Mouse (Mus musculus) limb, embryonic 13.5 days (tissue): Measurements from ENCODE around the gene Heatr1. TPM values are rescaled to one million over a fixed set of nuclear protein-coding genes. Genes with fewer than 3 reads are reported as not detected.
"Not testable (repeated sequence)": the region's sequence is repeated elsewhere in the genome, so short reads cannot be mapped to it uniquely, and the experiment has no call there.

ENCODE experiments used
- ATAC-seq: fragments of 200-750 bp; cut with Nextera tagmentation; 2 replicates; pipeline ENCODE4 v1.8.0; 2017; ENCODE audit warnings: low read depth, moderate number of reproducible peaks, moderate TSS enrichment; ENCODE audit not compliant: low FRiP score
- H3K27ac ChIP-seq: fragments of 300-500 bp; sonication (generic); 2 replicates; pipeline ENCODE4 v1.5.1; 2015; ENCODE audit warnings: inconsistent platforms, mild to moderate bottlenecking, moderate library complexity
- H3K27me3 ChIP-seq: fragments of 300-500 bp; sonication (generic); 2 replicates; pipeline ENCODE4 v1.6.1; 2015; ENCODE audit warnings: mild to moderate bottlenecking, inconsistent platforms
- H3K36me3 ChIP-seq: fragments of 300-500 bp; sonication (generic); 2 replicates; pipeline ENCODE4 v1.6.1; 2015; ENCODE audit warnings: inconsistent platforms, mild to moderate bottlenecking, moderate library complexity
- H3K4me1 ChIP-seq: fragments of 300-500 bp; sonication (generic); 2 replicates; pipeline ENCODE4 v1.6.1; 2015; ENCODE audit warnings: inconsistent platforms
- H3K4me2 ChIP-seq: fragments of 300-500 bp; sonication (generic); replicated peaks from 2 replicates; pipeline ENCODE4 v1.6.1; 2015; ENCODE audit warnings: inconsistent platforms, mild to moderate bottlenecking, moderate library complexity
- H3K4me3 ChIP-seq: fragments of 300-500 bp; sonication (generic); 2 replicates; pipeline ENCODE4 v1.5.1; 2015; ENCODE audit warnings: moderate library complexity, mild to moderate bottlenecking, inconsistent platforms
- H3K9ac ChIP-seq: fragments of 300-500 bp; sonication (generic); 2 replicates; pipeline ENCODE4 v1.6.1; 2015; ENCODE audit warnings: mild to moderate bottlenecking, inconsistent platforms
- H3K9me3 ChIP-seq: fragments of 300-500 bp; sonication (generic); 2 replicates; pipeline ENCODE4 v1.6.1; 2016; ENCODE audit warnings: inconsistent platforms
- WGBS: fragments of 180-500 bp; shearing (Covaris S2); methylation state at CpG from one replicate; pipeline ENCODE4 v1.1.7; 2015; 5-methylcytosine and 5-hydroxymethylcytosine counted together
- polyA plus RNA-seq: library from polyadenylated mRNA; unstranded; fragments of >200 nt; fragmentation: Nextera tagmentation; extraction: Ambion mirVana; gene quantifications from 2 replicates; pipeline ENCODE4 v1.2.1, GENCODE M21; 2015

Gene Heatr1
- polyA plus RNA-seq, 1 experiment from 2014 or later, result 19.0 TPM

GRCm38 (mm10) chr13:12460443-12460842 lies 65.6 kb downstream of the Heatr1 start:
- peaks cover 15% of the 10 kb centered on the region for H3K36me3 ChIP-seq
- H3K27ac ChIP-seq, result peak overlapping the region; percentile 39; the same call in 1 of the 2 replicates
- H3K4me1 ChIP-seq, result peaks cover 12% of the 10 kb centered on the region
- WGBS, result 9% methylated on average over 8 of the region's 8 CpGs
- no peaks in the 10 kb centered on the region for H3K27me3 ChIP-seq
- H3K4me2 ChIP-seq, result peak overlapping the region; percentile 83
- peak overlapping the region; percentile 84 for H3K9ac ChIP-seq
- H3K9me3 ChIP-seq, result no peaks in the 10 kb centered on the region
- ATAC-seq, result no peak
- peak overlapping the region; percentile 75 for H3K4me3 ChIP-seq

- Histone ChIP-seq H3K36me3 (peaks cover 10% of the 10 kb centered on the region; the same call in 1 of the 2 replicates), H3K27me3 (no peaks in the 10 kb centered on the region), H3K4me1 (peaks cover 12% of the 10 kb centered on the region), H3K4me3 (peak overlapping the region; percentile 75), H3K4me2 (peak overlapping the region; percentile 83), H3K27ac (peak overlapping the region; percentile 39; the same call in 1 of the 2 replicates), H3K9me3 (no peaks in the 10 kb centered on the region), H3K9ac (peak overlapping the region; percentile 84)
- ATAC-seq, result peak; percentile 97
- WGBS, result under 1% methylated on average over 59 of the region's 59 CpGs
These were observed 66.3 kb downstream of the Heatr1 start for GRCm38 (mm10) chr13:12460881-12461729.

GRCm38 (mm10) chr13:12461730-12462119 lies 66.9 kb downstream of the Heatr1 start:
- ATAC-seq, result no peak; the same call in 1 of the 2 replicates
- Histone ChIP-seq H3K4me2 (peak overlapping the region; percentile 83), H3K4me1 (peaks cover 12% of the 10 kb centered on the region)

GRCm38 (mm10) chr13:12462623-12463022 lies 67.8 kb downstream of the Heatr1 start:
- no peak overlapping the region for H3K4me3 ChIP-seq
- no peaks in the 10 kb centered on the region for H3K27me3 ChIP-seq
- H3K27ac ChIP-seq, result no peak overlapping the region
- no peak overlapping the region for H3K9ac ChIP-seq
- H3K4me2 ChIP-seq, result no peak overlapping the region
- peaks cover 12% of the 10 kb centered on the region for H3K4me1 ChIP-seq
- H3K9me3 ChIP-seq, result no peaks in the 10 kb centered on the region
- no peaks in the 10 kb centered on the region; the same call in 1 of the 2 replicates for H3K36me3 ChIP-seq
- 81% methylated on average over 4 of the region's 4 CpGs for WGBS
- ATAC-seq, result no peak

More at GRCm38 (mm10) chr13:12461730-12462119, 66.9 kb downstream of the Heatr1 start:
- Histone ChIP-seq H3K9ac (peak overlapping the region; percentile 84), H3K9me3 (no peaks in the 10 kb centered on the region), H3K27ac (no peak overlapping the region; the same call in 1 of the 2 replicates), H3K4me3 (peak overlapping the region; percentile 75), H3K27me3 (no peaks in the 10 kb centered on the region), H3K36me3 (peaks cover 4% of the 10 kb centered on the region; the same call in 1 of the 2 replicates)
- WGBS, result 3% methylated on average over 7 of the region's 7 CpGs

GRCm38 (mm10) chr13:12464159-12464558 lies 69.3 kb downstream of the Heatr1 start:
- H3K9ac ChIP-seq, ATAC-seq, H3K4me3 ChIP-seq, H3K27me3 ChIP-seq, H3K36me3 ChIP-seq, H3K4me2 ChIP-seq, H3K9me3 ChIP-seq, H3K27ac ChIP-seq: not testable (repeated sequence)
- peaks cover 12% of the 10 kb centered on the region for H3K4me1 ChIP-seq
- WGBS, result 87% methylated on average over 6 of the region's 6 CpGs

GRCm38 (mm10) chr13:12464844-12465243 lies 70.0 kb downstream of the Heatr1 start, which contains the start of gene Lgals8:
Gene Lgals8 (minus strand): TSS chr13:12464944.
- H3K9ac ChIP-seq, result no peak within 1 kb of the TSS
- no peak within 1 kb of the TSS for H3K4me2 ChIP-seq
- H3K9me3 ChIP-seq, result no peaks in the 10 kb centered on the region
- peaks cover 11% of the 10 kb centered on the region for H3K4me1 ChIP-seq
- 82% methylated on average over 1 of the region's 1 CpGs for WGBS
- no peak within 1 kb of the TSS for H3K27ac ChIP-seq
- H3K4me3 ChIP-seq, result no peak within 1 kb of the TSS
- no peak for ATAC-seq
- no peaks in the 10 kb centered on the region for H3K27me3 ChIP-seq
- H3K36me3 ChIP-seq, result no peaks in the 10 kb centered on the region

- Histone ChIP-seq H3K4me1 (no peaks in the 10 kb centered on the region), H3K9ac (no peak overlapping the region), H3K36me3 (no peaks in the 10 kb centered on the region), H3K9me3 (no peaks in the 10 kb centered on the region), H3K27ac (no peak overlapping the region), H3K27me3 (no peaks in the 10 kb centered on the region), H3K4me2 (no peak overlapping the region), H3K4me3 (no peak overlapping the region)
- ATAC-seq, result no peak
- WGBS, result 83% methylated on average over 1 of the region's 1 CpGs
These were observed 73.7 kb downstream of the Heatr1 start for GRCm38 (mm10) chr13:12468488-12468887.

- no peaks in the 10 kb centered on the region for H3K4me1 ChIP-seq
- WGBS, result 41% methylated on average over 8 of the region's 8 CpGs
These were observed 79.0 kb downstream of the Heatr1 start for GRCm38 (mm10) chr13:12473724-12474378.

GRCm38 (mm10) chr13:12475239-12475638 lies 80.4 kb downstream of the Heatr1 start:
- WGBS, result 93% methylated on average over 6 of the region's 6 CpGs
- Histone ChIP-seq H3K27ac (no peak overlapping the region), H3K9ac (no peak overlapping the region), H3K36me3 (no peaks in the 10 kb centered on the region), H3K4me3 (no peak overlapping the region), H3K4me1 (no peaks in the 10 kb centered on the region), H3K27me3 (no peaks in the 10 kb centered on the region), H3K9me3 (no peaks in the 10 kb centered on the region), H3K4me2 (no peak overlapping the region)
- no peak for ATAC-seq

More at GRCm38 (mm10) chr13:12473724-12474378, 79.0 kb downstream of the Heatr1 start:
- H3K9ac ChIP-seq, result no peak overlapping the region
- no peaks in the 10 kb centered on the region for H3K9me3 ChIP-seq
- no peak overlapping the region for H3K4me3 ChIP-seq
- H3K4me2 ChIP-seq, result no peak overlapping the region
- peak; percentile 71 for ATAC-seq
- no peaks in the 10 kb centered on the region for H3K36me3 ChIP-seq
- H3K27ac ChIP-seq, result no peak overlapping the region
- no peaks in the 10 kb centered on the region for H3K27me3 ChIP-seq

- H3K4me1 ChIP-seq, result no peaks in the 10 kb centered on the region
- no peak overlapping the region for H3K4me2 ChIP-seq
- H3K4me3 ChIP-seq, result no peak overlapping the region
- ATAC-seq, result no peak
- H3K27me3 ChIP-seq, result no peaks in the 10 kb centered on the region
- 86% methylated on average over 4 of the region's 4 CpGs for WGBS
- H3K9ac ChIP-seq, result no peak overlapping the region
- no peak overlapping the region for H3K27ac ChIP-seq
- H3K36me3 ChIP-seq, result no peaks in the 10 kb centered on the region
- H3K9me3 ChIP-seq, result no peaks in the 10 kb centered on the region
These were observed 82.1 kb downstream of the Heatr1 start for GRCm38 (mm10) chr13:12476886-12477285.

GRCm38 (mm10) chr13:12478301-12478700 lies 83.5 kb downstream of the Heatr1 start:
- no peaks in the 10 kb centered on the region for H3K9me3 ChIP-seq
- H3K9ac ChIP-seq, result no peak overlapping the region
- no peak for ATAC-seq
- no peaks in the 10 kb centered on the region for H3K27me3 ChIP-seq
- no peak overlapping the region for H3K4me3 ChIP-seq
- no peak overlapping the region for H3K27ac ChIP-seq
- no peaks in the 10 kb centered on the region for H3K4me1 ChIP-seq
- no peaks in the 10 kb centered on the region for H3K36me3 ChIP-seq
- WGBS, result 82% methylated on average over 15 of the region's 15 CpGs
- H3K4me2 ChIP-seq, result no peak overlapping the region

- H3K4me1 ChIP-seq, result no peaks in the 10 kb centered on the region
- no peaks in the 10 kb centered on the region for H3K36me3 ChIP-seq
- H3K4me3 ChIP-seq, result no peak overlapping the region
- H3K27ac ChIP-seq, result no peak overlapping the region
- H3K9me3 ChIP-seq, result no peaks in the 10 kb centered on the region
- H3K4me2 ChIP-seq, result no peak overlapping the region
- WGBS, result 78% methylated on average over 6 of the region's 6 CpGs
- no peaks in the 10 kb centered on the region for H3K27me3 ChIP-seq
- no peak for ATAC-seq
- H3K9ac ChIP-seq, result no peak overlapping the region
These were observed 85.0 kb downstream of the Heatr1 start for GRCm38 (mm10) chr13:12479802-12480201.
